Mouse (Mus musculus) CH12.LX (cell line): Measurements from ENCODE around the gene Galnt6. TPM values are rescaled to one million over a fixed set of nuclear protein-coding genes. Genes with fewer than 3 reads are reported as not detected.
A peak's percentile ranks its signal among the peaks of the same experiment; 100 is the strongest.

Source experiments
- DNase-seq: peaks from one replicate; pipeline ENCODE4 v3.0.0-alpha.2; 2013; ENCODE audit errors: extremely low read depth
- H3K27ac ChIP-seq: 2 replicates; pipeline ENCODE4 v1.5.1; 2012; ENCODE audit warnings: low read depth, mild to moderate bottlenecking, control low read depth, moderate library complexity; ENCODE audit not compliant: insufficient read depth
- H3K27me3 ChIP-seq: replicated peaks from 2 replicates; pipeline ENCODE3; 2012; ENCODE audit warnings: inconsistent platforms
- H3K36me3 ChIP-seq, 2 experiments: replicated peaks in 1 of 2; 2 replicates each; pipeline versions ENCODE3 to v1.6.1; 2012; ENCODE audit warnings: inconsistent platforms in 1 of 2, low read length in 1 of 2, mild to moderate bottlenecking in 1 of 2, mixed read lengths in 1 of 2, moderate library complexity in 1 of 2; ENCODE audit not compliant: control insufficient read depth in 1 of 2, insufficient read depth in 1 of 2
- H3K4me1 ChIP-seq, 2 experiments: 2 replicates each; pipeline ENCODE4 v1.6.1; 2012; ENCODE audit warnings: inconsistent platforms in 1 of 2, moderate library complexity in 1 of 2; ENCODE audit not compliant: insufficient read depth in 2 of 2, control insufficient read depth in 1 of 2
- H3K4me2 ChIP-seq: 2 replicates; pipeline ENCODE4 v1.6.1; 2012; ENCODE audit warnings: low read depth, mild to moderate bottlenecking, control low read depth; ENCODE audit not compliant: poor library complexity, insufficient read depth, severe bottlenecking
- H3K4me3 ChIP-seq, 3 experiments: fragments of 150-350 bp in 1 of 3; sonication (generic) in 1 of 3; replicated peaks in 1 of 3; 2 replicates each; pipeline versions ENCODE3 to v1.5.1; 2011 to 2012; ENCODE audit warnings: low read depth in 2 of 3, low read length in 2 of 3, mild to moderate bottlenecking in 2 of 3, moderate library complexity in 2 of 3, control low read depth in 1 of 3, improper control_type of control experiment in 1 of 3, inconsistent platforms in 1 of 3, mixed read lengths in 1 of 3; ENCODE audit not compliant: poor library complexity in 1 of 3
- H3K79me2 ChIP-seq: replicated peaks from 2 replicates; pipeline ENCODE4 v1.6.1; 2012; ENCODE audit warnings: mild to moderate bottlenecking, moderate library complexity; ENCODE audit not compliant: control insufficient read depth, poor library complexity, insufficient read depth, severe bottlenecking; ENCODE audit errors: extremely low read depth
- H3K9ac ChIP-seq: 2 replicates; pipeline ENCODE4 v1.6.1; 2012; ENCODE audit warnings: low read depth, mild to moderate bottlenecking, control low read depth, moderate library complexity; ENCODE audit not compliant: insufficient read depth
- H3K9me3 ChIP-seq: replicated peaks from 2 replicates; pipeline ENCODE3; 2012; ENCODE audit warnings: low read length, inconsistent platforms, mixed read lengths
- CHD1 ChIP-seq: IDR thresholded peaks from 2 replicates; pipeline ENCODE4 v1.6.1; 2012; ENCODE audit warnings: low read depth, low read length, improper control_type of control experiment, inconsistent platforms
- CHD2 ChIP-seq: IDR thresholded peaks from 2 replicates; pipeline ENCODE4 v1.6.1; 2011; ENCODE audit warnings: low read length, improper control_type of control experiment
- CTCF ChIP-seq, 2 experiments: IDR thresholded peaks in 1 of 2; conservative IDR thresholded peaks in 1 of 2; 2 replicates each; pipeline ENCODE4 v1.5.1; 2011 to 2012; ENCODE audit warnings: low read depth in 2 of 2, low read length in 2 of 2, improper control_type of control experiment in 1 of 2, inconsistent platforms in 1 of 2, mild to moderate bottlenecking in 1 of 2, moderate library complexity in 1 of 2
- E2F4 ChIP-seq: IDR thresholded peaks from 2 replicates; pipeline ENCODE4 v1.6.1; 2011; ENCODE audit warnings: low read depth, low read length, improper control_type of control experiment; ENCODE audit not compliant: insufficient replicate concordance
- ELF1 ChIP-seq: IDR thresholded peaks from 2 replicates; pipeline ENCODE4 v1.6.1; 2014; ENCODE audit warnings: low read depth, mild to moderate bottlenecking, inconsistent platforms, low read length, improper control_type of control experiment
- EP300 ChIP-seq: IDR thresholded peaks from 2 replicates; pipeline ENCODE4 v1.6.1; 2011; ENCODE audit warnings: low read length, improper control_type of control experiment
- ETS1 ChIP-seq: conservative IDR thresholded peaks from 2 replicates; pipeline ENCODE4 v1.6.1; 2012; ENCODE audit warnings: low read depth, mild to moderate bottlenecking, inconsistent platforms, low read length, improper control_type of control experiment, moderate library complexity
- GABPA ChIP-seq: IDR thresholded peaks from 2 replicates; pipeline ENCODE4 v1.6.1; 2012; ENCODE audit warnings: low read depth, low read length, improper control_type of control experiment, inconsistent platforms; ENCODE audit not compliant: insufficient replicate concordance
- HCFC1 ChIP-seq: IDR thresholded peaks from 2 replicates; pipeline ENCODE4 v1.6.1; 2012; ENCODE audit warnings: low read depth, mild to moderate bottlenecking, inconsistent platforms, low read length, improper control_type of control experiment
- JUN ChIP-seq: IDR thresholded peaks from 2 replicates; pipeline ENCODE4 v1.6.1; 2011; ENCODE audit warnings: low read depth, mild to moderate bottlenecking, low read length, improper control_type of control experiment, moderate library complexity; ENCODE audit not compliant: insufficient read depth
- JUND ChIP-seq: conservative IDR thresholded peaks from 2 replicates; pipeline ENCODE4 v1.6.1; 2011; ENCODE audit warnings: low read depth, low read length, improper control_type of control experiment
- KAT2A ChIP-seq: IDR thresholded peaks from 2 replicates; pipeline ENCODE4 v1.6.1; 2012; ENCODE audit warnings: low read length, improper control_type of control experiment, inconsistent platforms; ENCODE audit not compliant: insufficient replicate concordance
- MAFK ChIP-seq: IDR thresholded peaks from 2 replicates; pipeline ENCODE4 v1.6.1; 2011; ENCODE audit warnings: low read length, improper control_type of control experiment; ENCODE audit not compliant: insufficient replicate concordance
- MAX ChIP-seq: IDR thresholded peaks from 2 replicates; pipeline ENCODE4 v1.6.1; 2011; ENCODE audit warnings: low read length, improper control_type of control experiment
- MAZ ChIP-seq: IDR thresholded peaks from 2 replicates; pipeline ENCODE4 v1.6.1; 2012; ENCODE audit warnings: low read depth, mild to moderate bottlenecking, inconsistent platforms, low read length, improper control_type of control experiment, moderate library complexity
- MEF2A ChIP-seq: IDR thresholded peaks from 2 replicates; pipeline ENCODE4 v1.6.1; 2014; ENCODE audit warnings: low read depth, mild to moderate bottlenecking, inconsistent platforms, low read length, improper control_type of control experiment, borderline replicate concordance
- NELFE ChIP-seq: IDR thresholded peaks from 2 replicates; pipeline ENCODE4 v1.6.1; 2011; ENCODE audit warnings: low read depth, low read length, improper control_type of control experiment
- POLR2A ChIP-seq: IDR thresholded peaks from 2 replicates; pipeline ENCODE4 v1.6.1; 2011; ENCODE audit warnings: low read depth, mild to moderate bottlenecking, improper control_type of control experiment, low read length
- RAD21 ChIP-seq: IDR thresholded peaks from 2 replicates; pipeline ENCODE4 v1.6.1; 2011; ENCODE audit warnings: low read depth, mild to moderate bottlenecking, low read length, improper control_type of control experiment, moderate library complexity
- RCOR1 ChIP-seq: conservative IDR thresholded peaks from 2 replicates; pipeline ENCODE4 v1.6.1; 2012; ENCODE audit warnings: low read depth, mild to moderate bottlenecking, inconsistent platforms, low read length, improper control_type of control experiment
- SIN3A ChIP-seq: IDR thresholded peaks from 2 replicates; pipeline ENCODE4 v1.6.1; 2012; ENCODE audit warnings: low read length, improper control_type of control experiment, inconsistent platforms
- TBP ChIP-seq: conservative IDR thresholded peaks from 2 replicates; pipeline ENCODE4 v1.6.1; 2011; ENCODE audit warnings: low read depth, low read length, improper control_type of control experiment
- UBTF ChIP-seq: IDR thresholded peaks from 2 replicates; pipeline ENCODE4 v1.6.1; 2012; ENCODE audit warnings: low read depth, mild to moderate bottlenecking, inconsistent platforms, low read length, improper control_type of control experiment, moderate library complexity
- USF1 ChIP-seq: IDR thresholded peaks from 2 replicates; pipeline ENCODE4 v1.6.1; 2014; ENCODE audit warnings: low read depth, mild to moderate bottlenecking, inconsistent platforms, low read length, improper control_type of control experiment
- ZKSCAN1 ChIP-seq: IDR thresholded peaks from 2 replicates; pipeline ENCODE4 v1.6.1; 2012; ENCODE audit warnings: low read depth, inconsistent platforms, low read length, improper control_type of control experiment, borderline replicate concordance
- dilution Hi-C: fragments of 300-500 bp; cut with MboI; formaldehyde crosslinking; loops from 2 replicates; pipeline ENCODE4 v1.14.3; 2020; ENCODE audit warnings: low sequenced_read_pairs; ENCODE audit not compliant: extremely low pct_unique_long_range_greater_than_20kb, extremely low pct_ligation_motif_present
- in situ Hi-C: fragments of 300-500 bp; cut with MboI; formaldehyde crosslinking; loops from 3 replicates; pipeline ENCODE4 v1.14.3; 2019; ENCODE audit warnings: low sequenced_read_pairs, low pct_ligation_motif_present, low pct_unique_long_range_greater_than_20kb, mixed read lengths
- polyA plus RNA-seq: library from polyadenylated mRNA; unstranded; fragments of >175 nt; gene quantifications from 2 replicates; pipeline ENCODE4 v1.2.1, GENCODE M21; 2012; ENCODE audit warnings: low read depth; ENCODE audit not compliant: insufficient read length
- total RNA-seq, 2 experiments: library from RNA; depleted of rRNA; stranded (reverse); fragments of 300-350 nt in 1 of 2; fragments of >200 nt in 1 of 2; gene quantifications; 2 replicates each; pipeline ENCODE4 v1.2.3; 2012 to 2014

Galnt6 gene
- total and polyA plus RNA-seq, 3 experiments, result 0.58 to 5.0 (median 2.0) TPM

GRCm38 (mm10) chr15:100757527-100757978 lies 28.4 kb upstream of the Galnt6 start (continued):
- TF ChIP-seq KAT2A (0 out of 2 replicates have a peak, but pooled peaks have one; percentile 50), CHD2 (0 out of 2 replicates have a peak, but pooled peaks have one; percentile 37), CHD1 (0 out of 2 replicates have a peak, but pooled peaks have one; percentile 50), RAD21 (peak; percentile 97), JUND (0 out of 2 replicates have a peak, but pooled peaks have one; percentile 32), ELF1 (peak; percentile 52), SIN3A (peak; percentile 78; the same call in 1 of the 2 replicates), ETS1 (no peak), ZKSCAN1 (no peak), MEF2A (no peak), CTCF (conservative IDR thresholded peaks at IDR 0.05 in 1 of 2, IDR thresholded peaks at IDR 0.05 in 1 of 2; ENCODE audit: low read depth in 2 of 2, low read length in 2 of 2) (peak; percentile 95)

- TF ChIP-seq ZKSCAN1, result no peak
- no peak for TF ChIP-seq GABPA
- TF ChIP-seq UBTF, result no peak
- H3K9ac ChIP-seq, result no peak overlapping the region
- dilution Hi-C loops, result no loop called here
- no peak for DNase-seq
- H3K27ac ChIP-seq, result 0 out of 2 replicates have a peak overlapping the region, but pooled peaks have one; percentile 17
- H3K9me3 ChIP-seq, result peaks cover 2% of the 10 kb centered on the region
- no peak overlapping the region for H3K4me2 ChIP-seq
- peaks cover 5 to 32% of the 10 kb centered on the region in 2 experiments for H3K4me1 ChIP-seq
- in situ Hi-C loops, result no loop called here
- H3K4me3 ChIP-seq, result no peak overlapping the region
- H3K79me2 ChIP-seq, result no peaks in the 10 kb centered on the region
- H3K27me3 ChIP-seq, result no peaks in the 10 kb centered on the region
- H3K36me3 ChIP-seq, result no peaks in the 10 kb centered on the region
These were observed 26.9 kb upstream of the Galnt6 start for GRCm38 (mm10) chr15:100755881-100756624.

DNA sequence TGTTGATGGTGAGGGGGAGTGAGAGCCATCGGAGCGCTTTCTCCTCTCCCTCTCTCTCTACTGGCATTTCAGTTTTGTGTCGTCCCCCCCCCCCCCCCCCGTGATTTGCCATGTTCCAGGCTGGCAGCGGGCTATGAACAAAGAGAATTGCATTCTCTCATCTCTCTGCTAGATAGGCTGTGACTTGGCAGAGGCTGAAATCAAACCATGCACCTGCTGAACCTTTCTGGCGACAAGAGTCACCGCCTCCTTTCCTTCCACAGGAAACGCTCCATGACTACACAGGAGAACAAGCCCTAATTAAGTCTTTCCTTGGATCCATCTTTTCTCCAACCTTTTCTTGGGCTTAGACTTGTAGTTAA lies 26.3 kb upstream of the Galnt6 start:
- Histone ChIP-seq H3K9me3 (peaks cover 2% of the 10 kb centered on the region), H3K79me2 (no peaks in the 10 kb centered on the region), H3K27me3 (no peaks in the 10 kb centered on the region), H3K9ac (no peak overlapping the region), H3K4me3 (no peak overlapping the region), H3K4me2 (peak overlapping the region; percentile 73), H3K4me1 (peaks cover 3 to 26% of the 10 kb centered on the region in 2 experiments; a peak in 2 of 4 replicates), H3K36me3 (no peaks in the 10 kb centered on the region), H3K27ac (no peak overlapping the region)
- TF ChIP-seq NELFE (no peak), MAX (no peak), EP300 (no peak), HCFC1 (no peak), MAFK (no peak), TBP (no peak), ELF1 (no peak), RAD21 (no peak), MAZ (no peak), ZKSCAN1 (no peak), POLR2A (no peak), E2F4 (no peak), JUN (no peak), RCOR1 (no peak), USF1 (no peak), CHD2 (no peak)
- dilution Hi-C loops (no loop called here), in situ Hi-C loops (no loop called here)
- DNase-seq, result no peak
